Mouse (Mus musculus) neural tube, embryonic 10.5 days (tissue): ENCODE data around the gene Ano7.
"Not testable (repeated sequence)": the region's sequence is repeated elsewhere in the genome, so short reads cannot be mapped to it uniquely, and the experiment has no call there.

Experiments used
- DNase-seq: peaks from one replicate; pipeline ENCODE4 v3.0.0-alpha.2; 2017; ENCODE audit warnings: low spot score; ENCODE audit errors: extremely low spot score

The Ano7 gene

DNA sequence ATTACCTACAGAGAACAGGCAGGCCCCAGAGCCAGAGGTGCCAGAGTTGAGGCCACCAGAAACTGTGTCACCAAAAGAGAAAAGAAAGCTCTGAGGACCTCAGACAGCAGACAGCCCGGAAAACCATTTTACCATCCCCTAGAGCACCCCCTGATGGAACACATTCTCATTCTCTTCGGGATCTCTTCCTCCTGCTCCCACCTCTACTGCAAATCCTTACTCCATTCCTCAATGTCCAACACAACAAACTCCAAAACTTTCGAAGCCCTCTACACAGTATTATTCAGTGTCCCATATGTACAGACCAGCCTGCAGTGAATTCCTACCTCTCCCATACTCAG is 72.1 kb downstream of the Ano7 start:
- DNase-seq = no peak

- not testable (repeated sequence) for DNase-seq
Measured at GRCm38 (mm10) chr1:93450118-93450517, 76.4 kb downstream of the Ano7 start.

DNA sequence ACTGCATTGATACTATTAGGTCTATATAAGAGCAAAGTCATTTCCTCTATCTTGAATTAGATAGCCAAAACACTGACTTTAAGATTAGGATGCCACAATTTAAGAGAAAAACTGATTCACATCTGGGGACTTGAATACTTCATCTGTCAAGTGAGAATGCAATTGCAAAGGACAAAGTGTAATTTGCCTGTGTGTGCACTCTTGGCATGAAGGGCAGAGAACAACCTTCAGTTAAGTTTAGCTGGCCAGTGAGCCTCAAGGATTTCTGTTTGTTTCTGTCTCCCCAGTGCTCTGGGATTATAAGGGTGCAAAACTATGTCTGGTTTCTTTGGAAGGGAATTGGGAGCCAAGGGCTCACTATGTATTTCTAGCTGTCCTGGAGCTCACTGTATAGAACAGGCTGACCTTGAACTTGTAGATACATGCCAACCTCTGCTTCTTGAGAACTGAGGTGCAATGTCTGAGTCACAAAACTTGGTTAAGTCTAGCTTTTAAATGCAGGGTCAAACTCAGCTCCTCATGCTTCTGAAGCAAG is 80.1 kb downstream of the Ano7 start:
- no peak for DNase-seq
